Mouse (Mus musculus): ENCODE results near the gene Ubac1. TPM values are rescaled to one million over a fixed set of nuclear protein-coding genes. Genes with fewer than 3 reads are reported as not detected.

Ubac1 gene
- total RNA-seq, 1 experiment from 2014 or later = 33.5 TPM

- ATAC-seq (replicated peaks in 1 of 2; ENCODE audit: insufficient read depth in 1 of 2, low FRiP score in 2 of 2, low TSS enrichment in 1 of 2, low read depth in 1 of 2, poor library complexity in 2 of 2, severe bottlenecking in 2 of 2) = no peak
Observed at GRCm38 (mm10) chr2:25986601-25987000, 34.9 kb downstream of the Ubac1 start.

GRCm38 (mm10) chr2:25983159-25983907 is 38.2 kb downstream of the Ubac1 start, which contains the start of gene Camsap1:
Gene Camsap1, minus strand, starts transcription at chr2:25983282.
- peak; percentile 98 to 99 for ATAC-seq (replicated peaks in 1 of 2; ENCODE audit: insufficient read depth in 1 of 2, low FRiP score in 2 of 2, low TSS enrichment in 1 of 2, low read depth in 1 of 2, poor library complexity in 2 of 2, severe bottlenecking in 2 of 2)

- ATAC-seq (replicated peaks in 1 of 2; ENCODE audit: insufficient read depth in 1 of 2, low FRiP score in 2 of 2, low TSS enrichment in 1 of 2, low read depth in 1 of 2, poor library complexity in 2 of 2, severe bottlenecking in 2 of 2) = no peak
Observed at GRCm38 (mm10) chr2:25982426-25983091, 39.0 kb downstream of the Ubac1 start.

GRCm38 (mm10) chr2:25982052-25982425 is 39.5 kb downstream of the Ubac1 start:
- no peak for ATAC-seq (replicated peaks in 1 of 2; ENCODE audit: insufficient read depth in 1 of 2, low FRiP score in 2 of 2, low TSS enrichment in 1 of 2, low read depth in 1 of 2, poor library complexity in 2 of 2, severe bottlenecking in 2 of 2)

DNA sequence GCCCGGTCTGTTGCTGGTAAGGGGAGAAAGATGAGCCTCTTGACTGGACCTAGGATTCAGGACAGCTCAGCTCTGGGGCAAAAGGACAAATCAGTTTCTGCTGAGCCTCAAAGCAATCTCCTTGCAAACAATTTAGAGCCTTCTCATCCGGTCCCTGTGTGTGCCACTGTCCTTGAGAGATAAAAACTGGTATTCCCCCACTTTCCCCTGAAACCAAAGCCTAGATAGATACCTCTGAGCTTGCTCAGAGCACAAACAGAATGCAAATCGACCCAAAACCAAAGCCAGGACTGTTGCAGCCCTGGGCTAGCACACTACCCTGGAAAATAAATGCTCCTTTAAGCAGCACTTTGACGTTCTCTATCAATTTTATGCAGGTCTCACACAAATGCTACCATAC is 42.5 kb downstream of the Ubac1 start:
- ATAC-seq (replicated peaks in 1 of 2; ENCODE audit: insufficient read depth in 1 of 2, low FRiP score in 2 of 2, low TSS enrichment in 1 of 2, low read depth in 1 of 2, poor library complexity in 2 of 2, severe bottlenecking in 2 of 2) = no peak

- ATAC-seq (replicated peaks in 1 of 2; ENCODE audit: insufficient read depth in 1 of 2, low FRiP score in 2 of 2, low TSS enrichment in 1 of 2, low read depth in 1 of 2, poor library complexity in 2 of 2, severe bottlenecking in 2 of 2) = no peak
Observed at GRCm38 (mm10) chr2:25977587-25978239, 43.8 kb downstream of the Ubac1 start.

DNA sequence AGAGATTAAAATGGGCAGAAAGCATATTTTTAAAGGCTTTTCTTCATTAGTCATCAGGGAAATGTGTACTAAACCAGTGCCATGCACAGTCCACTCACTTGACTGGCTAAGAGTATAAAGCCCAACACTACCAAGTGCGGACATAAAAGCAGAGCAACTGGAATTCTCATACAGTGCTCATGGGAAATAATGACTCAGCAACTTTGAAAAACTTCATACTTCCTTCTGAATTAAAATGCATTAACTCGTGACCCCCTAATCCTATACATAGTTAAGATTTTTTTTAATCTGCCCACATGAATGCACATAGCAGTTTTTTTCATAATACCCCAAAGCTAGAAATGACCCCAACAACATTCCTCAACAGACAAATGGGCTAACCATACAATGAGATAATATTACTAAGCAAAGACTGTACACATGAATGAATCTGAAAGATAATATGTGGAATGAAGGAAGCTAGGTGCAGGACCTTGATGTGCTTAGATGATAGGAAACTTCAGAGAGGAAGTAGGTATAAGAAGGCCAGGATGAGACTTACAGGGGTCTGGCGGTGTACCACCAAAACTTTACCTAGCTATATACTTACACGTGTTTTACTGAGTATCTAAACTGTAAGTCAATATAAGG is 46.3 kb downstream of the Ubac1 start:
- ATAC-seq (replicated peaks in 1 of 2; ENCODE audit: insufficient read depth in 1 of 2, low FRiP score in 2 of 2, low TSS enrichment in 1 of 2, low read depth in 1 of 2, poor library complexity in 2 of 2, severe bottlenecking in 2 of 2) = no peak

- ATAC-seq (replicated peaks in 1 of 2; ENCODE audit: insufficient read depth in 1 of 2, low FRiP score in 2 of 2, low TSS enrichment in 1 of 2, low read depth in 1 of 2, poor library complexity in 2 of 2, severe bottlenecking in 2 of 2) = no peak
Observed at GRCm38 (mm10) chr2:25970426-25970825, 51.1 kb downstream of the Ubac1 start.

- no peak for ATAC-seq (replicated peaks in 1 of 2; ENCODE audit: insufficient read depth in 1 of 2, low FRiP score in 2 of 2, low TSS enrichment in 1 of 2, low read depth in 1 of 2, poor library complexity in 2 of 2, severe bottlenecking in 2 of 2)
Observed at GRCm38 (mm10) chr2:25969319-25969718, 52.2 kb downstream of the Ubac1 start.

- ATAC-seq (replicated peaks in 1 of 2; ENCODE audit: insufficient read depth in 1 of 2, low FRiP score in 2 of 2, low TSS enrichment in 1 of 2, low read depth in 1 of 2, poor library complexity in 2 of 2, severe bottlenecking in 2 of 2) = no peak
Observed at GRCm38 (mm10) chr2:25949291-25949690, 72.3 kb downstream of the Ubac1 start.

Other genes with a start within 250 kb of the Ubac1 start
- gene Lcn11, start 244.7 kb downstream of the Ubac1 start, total RNA-seq (2017) = not detected in 2 replicates
- not detected in 2 replicates for gene Gm13539, start 239.5 kb downstream of the Ubac1 start, total RNA-seq (2017)
- gene Glt6d1, start 205.9 kb downstream of the Ubac1 start, total RNA-seq (2017) = not detected in 2 replicates
- gene Lcn9, start 198.6 kb downstream of the Ubac1 start, total RNA-seq (2017) = not detected in 2 replicates
- gene Sohlh1, start 174.5 kb downstream of the Ubac1 start, total RNA-seq (2017) = not detected in 2 replicates
- gene Kcnt1, start 158.0 kb downstream of the Ubac1 start, total RNA-seq (2017) = not detected in 2 replicates
- 18.2 and 41.0 TPM in 2 replicates for gene Camsap1, start 38.5 kb downstream of the Ubac1 start, total RNA-seq (2017)
- 3.4 and 3.8 TPM in 2 replicates for gene Nacc2, start 101.5 kb upstream of the Ubac1 start, total RNA-seq (2017)
- gene Lhx3, start 186.5 kb upstream of the Ubac1 start, total RNA-seq (2017) = not detected in 2 replicates
- gene Qsox2, start 215.8 kb upstream of the Ubac1 start, total RNA-seq (2017) = 6.9 and 7.3 TPM in 2 replicates